ENCODE assay signal across 28 mouse cellular contexts in the genomic region with DNA sequence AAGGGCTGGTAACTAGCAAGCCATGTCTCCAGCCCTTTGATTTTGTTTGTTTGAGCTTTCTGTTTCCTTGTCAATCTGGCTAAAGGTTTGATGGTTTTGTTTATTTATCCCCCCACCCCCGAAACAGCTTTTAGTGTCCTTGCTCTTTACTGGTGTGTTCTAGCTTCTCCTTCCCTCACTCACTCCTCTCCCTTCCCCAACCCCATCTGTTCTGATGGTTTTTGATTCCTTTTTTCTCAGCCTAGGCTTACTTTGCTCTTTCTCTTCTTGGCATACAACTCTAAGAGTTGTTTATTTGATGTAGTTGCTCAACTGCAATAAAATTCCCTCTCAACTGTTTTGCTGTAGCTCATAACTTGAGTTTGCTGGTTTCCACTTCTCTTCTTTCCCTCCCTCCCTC. TPM values are rescaled to one million over a fixed set of nuclear protein-coding genes. Genes with fewer than 3 reads are reported as not detected.
DNase-seq lines count a peak whose midpoint lies in the region; ATAC-seq and TF ChIP-seq lines count a peak whose summit lies in the region.
"Had no signal": no experiment of that assay in that cellular context is flagged by ENCODE, and none has a peak within 500 bp of the region (broad histone marks: within the 10 kb centered on the region; RNA-seq: fewer than 3 reads in every experiment).

No protein-coding gene starts in this region.

- 47% methylated on average over 1 of the region's 1 CpGs for WGBS in lung, embryonic 14.5 days
- 18% methylated on average over 1 of the region's 1 CpGs for WGBS in lung, embryonic 16.5 days

- H3K27me3 ChIP-seq in lung, embryonic 14.5 days (ENCODE audit: insufficient read depth, low read length) = no peaks in the 10 kb centered on the region
- no peaks in the 10 kb centered on the region for H3K27me3 ChIP-seq in lung, embryonic 16.5 days (ENCODE audit: control insufficient read depth, insufficient read depth, low read depth, low read length)
- no peaks in the 10 kb centered on the region for H3K27me3 ChIP-seq in ES-Bruce4 (ENCODE audit: control insufficient read depth, insufficient read depth, low read length, poor library complexity, severe bottlenecking)
- H3K27me3 ChIP-seq: CH12.LX; embryonic facial prominence, embryonic 13.5 days; embryonic facial prominence, embryonic 15.5 days; Patski had no signal

- H3K4me2 ChIP-seq in lung, embryonic 14.5 days = no peak overlapping the region
- H3K4me2 ChIP-seq in lung, embryonic 16.5 days (ENCODE audit: low read depth, low read length) = no peak overlapping the region
- H3K4me2 ChIP-seq: embryonic facial prominence, embryonic 13.5 days; embryonic facial prominence, embryonic 15.5 days; forebrain, embryonic 12.5 days had no signal

- no peaks in the 10 kb centered on the region for H3K4me1 ChIP-seq in lung, embryonic 14.5 days (ENCODE audit: insufficient read depth)
- no peaks in the 10 kb centered on the region; the same call in 1 of the 2 replicates for H3K4me1 ChIP-seq in lung, embryonic 16.5 days (replicated peaks; ENCODE audit: control insufficient read depth, insufficient read depth, low read length)
- H3K4me1 ChIP-seq in ES-Bruce4 (ENCODE audit: control insufficient read depth, insufficient read depth, low read length) = no peaks in the 10 kb centered on the region
- H3K4me1 ChIP-seq: embryonic facial prominence, embryonic 15.5 days had no signal

- DNase-seq in lung, embryonic 14.5 days = no peak
- no peak for DNase-seq in lung, postnatal 4 days
- no peak for DNase-seq in lung, postnatal 25 days (ENCODE audit: low spot score)
- peak; percentile 31 for DNase-seq in ZHBTc4 (ENCODE audit: low read depth, low spot score)
- DNase-seq in adrenal gland, adult (ENCODE audit: inconsistent age in 2 of 2, low spot score in 1 of 2) = no peak
- DNase-seq: adrenal gland, adult 8-10 months; adrenal gland, postnatal 14 days; adrenal gland, postnatal 36 days; B cell, adult 2 months; cerebellum, adult 11-12 months; cerebellum, adult 2 months; cerebellum, adult 9-11 months; cerebellum, postnatal 14 days; cerebellum, postnatal 36 days; embryo, embryonic 11 days had no signal

- no peaks in the 10 kb centered on the region for H3K36me3 ChIP-seq in lung, embryonic 14.5 days (ENCODE audit: insufficient read depth)
- no peaks in the 10 kb centered on the region for H3K36me3 ChIP-seq in lung, embryonic 16.5 days (ENCODE audit: control insufficient read depth, insufficient read depth, low read length)
- H3K36me3 ChIP-seq in ES-Bruce4 (ENCODE audit: control insufficient read depth, insufficient read depth, low read length, poor library complexity, severe bottlenecking) = no peaks in the 10 kb centered on the region
- H3K36me3 ChIP-seq: embryonic facial prominence, embryonic 13.5 days; embryonic facial prominence, embryonic 15.5 days; forebrain, embryonic 10.5 days; forebrain, embryonic 12.5 days; G1E had no signal

- no peak; the same call in 1 of the 2 replicates for ATAC-seq in lung, embryonic 14.5 days (ENCODE audit: insufficient read depth)
- ATAC-seq in lung, embryonic 16.5 days (ENCODE audit: low read depth) = peak; percentile 76
- ATAC-seq: CD4-positive, CD25-positive, alpha-beta regulatory T cell, adult 4 months; forebrain, embryonic 14.5 days; forebrain, embryonic 16.5 days; Patski had no signal

- no peak overlapping the region for H3K9ac ChIP-seq in lung, embryonic 14.5 days
- H3K9ac ChIP-seq in lung, embryonic 16.5 days (ENCODE audit: low read length) = no peak overlapping the region
- H3K9ac ChIP-seq in ES-Bruce4 (ENCODE audit: low read depth, poor library complexity, severe bottlenecking) = no peak overlapping the region
- H3K9ac ChIP-seq: embryonic facial prominence, embryonic 13.5 days; embryonic facial prominence, embryonic 15.5 days; forebrain, embryonic 12.5 days had no signal

- peak overlapping the region; percentile 37 for H3K27ac ChIP-seq in lung, embryonic 14.5 days (ENCODE audit: low read depth)
- peak overlapping the region; percentile 79 for H3K27ac ChIP-seq in lung, embryonic 16.5 days (ENCODE audit: low read length)
- peak overlapping the region; percentile 85 for H3K27ac ChIP-seq in ES-Bruce4 (ENCODE audit: insufficient read depth, low read length)
- H3K27ac ChIP-seq: embryonic facial prominence, embryonic 13.5 days; embryonic facial prominence, embryonic 15.5 days; forebrain, embryonic 10.5 days; forebrain, embryonic 12.5 days had no signal

- TF ChIP-seq EP300 in ES-Bruce4 (IDR thresholded peaks at IDR 0.05; ENCODE audit: insufficient read depth, low read depth, low read length) = no peak

- no peak for TF ChIP-seq CTCF in lung, embryonic 14.5 days (IDR thresholded peaks at IDR 0.05; ENCODE audit: low read depth)
- no peak for TF ChIP-seq CTCF in ES-Bruce4 (IDR thresholded peaks at IDR 0.05; ENCODE audit: low read depth, low read length)

- H3K4me3 ChIP-seq in lung, embryonic 14.5 days (ENCODE audit: low read depth, low read length) = no peak overlapping the region
- no peak overlapping the region for H3K4me3 ChIP-seq in lung, embryonic 16.5 days (ENCODE audit: low read length)
- H3K4me3 ChIP-seq in ES-Bruce4 (ENCODE audit: low read depth, low read length) = no peak overlapping the region
- H3K4me3 ChIP-seq: embryonic facial prominence, embryonic 13.5 days; embryonic facial prominence, embryonic 15.5 days; erythroblast, embryonic 14.5 days; forebrain, embryonic 10.5 days; forebrain, embryonic 12.5 days had no signal

- no peak for TF ChIP-seq POLR2A in ES-Bruce4 (IDR thresholded peaks at IDR 0.05; ENCODE audit: insufficient read depth, low read length)

- no peaks in the 10 kb centered on the region for H3K9me3 ChIP-seq in lung, embryonic 14.5 days (ENCODE audit: low read depth, low read length)
- H3K9me3 ChIP-seq in lung, embryonic 16.5 days (ENCODE audit: control insufficient read depth, low read length) = no peaks in the 10 kb centered on the region
- H3K9me3 ChIP-seq in ES-Bruce4 (replicated peaks; ENCODE audit: control insufficient read depth, insufficient read depth, low read length, poor library complexity, severe bottlenecking) = peaks cover 3% of the 10 kb centered on the region
- H3K9me3 ChIP-seq: embryonic facial prominence, embryonic 13.5 days; embryonic facial prominence, embryonic 15.5 days; forebrain, embryonic 10.5 days; forebrain, embryonic 12.5 days; G1E had no signal

RNA-seq across cellular contexts. Expression of a gene that starts 58.0 kb away (rescaled TPM):
- 13.4 and 13.6 TPM in 2 replicates for polyA plus RNA-seq in lung, embryonic 14.5 days (2014; fragmentation: Nextera tagmentation; extraction: Ambion mirVana)
- 12.4 and 13.7 TPM in 2 replicates for polyA plus RNA-seq in lung, embryonic 16.5 days (2015; fragmentation: Nextera tagmentation; extraction: Ambion mirVana)
- polyA plus RNA-seq in ES-Bruce4 (2011; ENCODE audit: insufficient read depth, insufficient read length, low read depth, missing spikeins) = 35.6 and 39.6 TPM in 2 replicates
